Mouse (Mus musculus) thymus, postnatal 10 days (tissue): ENCODE data around the gene Myo1b.

ENCODE experiments used
- DNase-seq, 2 experiments: peaks; one replicate each; pipeline ENCODE4 v3.0.0; 2021; ENCODE audit warnings: low spot score in 2 of 2

The Myo1b gene

GRCm38 (mm10) chr1:51915576-51916156, at the start of gene Myo1b:
Myo1b (minus strand) TSS chr1:51916071.
- DNase-seq = peak in 1 of 2 experiments; percentile 28

GRCm38 (mm10) chr1:51964647-51965046, 48.8 kb upstream of the Myo1b start:
- DNase-seq = no peak

- no peak for DNase-seq
These were observed 31.2 kb upstream of the Myo1b start for GRCm38 (mm10) chr1:51947116-51947515.

GRCm38 (mm10) chr1:51944755-51945154, 28.9 kb upstream of the Myo1b start:
- peak in 1 of 2 experiments; percentile 22 for DNase-seq

GRCm38 (mm10) chr1:51938357-51938756, 22.5 kb upstream of the Myo1b start:
- DNase-seq = no peak

- DNase-seq = no peak
These were observed 19.1 kb upstream of the Myo1b start for GRCm38 (mm10) chr1:51935006-51935405.

GRCm38 (mm10) chr1:51934176-51934924, 18.5 kb upstream of the Myo1b start:
- DNase-seq = peak in 1 of 2 experiments; percentile 11

- DNase-seq = no peak
These were observed 17.0 kb upstream of the Myo1b start for GRCm38 (mm10) chr1:51932826-51933225.

- no peak for DNase-seq
These were observed 15.7 kb upstream of the Myo1b start for GRCm38 (mm10) chr1:51931561-51931960.

- no peak for DNase-seq
These were observed 14.7 kb upstream of the Myo1b start for GRCm38 (mm10) chr1:51930584-51930983.

GRCm38 (mm10) chr1:51929557-51929956, 13.7 kb upstream of the Myo1b start:
- DNase-seq = no peak

- no peak for DNase-seq
These were observed 6.9 kb upstream of the Myo1b start for GRCm38 (mm10) chr1:51922820-51923219.

GRCm38 (mm10) chr1:51916276-51916675, 405 bp upstream of the Myo1b start:
- no peak for DNase-seq

- DNase-seq = peak in 1 of 2 experiments; percentile 13
These were observed 758 bp downstream of the Myo1b start for GRCm38 (mm10) chr1:51915051-51915575.

- no peak for DNase-seq
These were observed 1.8 kb downstream of the Myo1b start for GRCm38 (mm10) chr1:51914095-51914494.

- no peak for DNase-seq
These were observed 2.6 kb downstream of the Myo1b start for GRCm38 (mm10) chr1:51913071-51913814.

GRCm38 (mm10) chr1:51911331-51911730, 4.5 kb downstream of the Myo1b start:
- no peak for DNase-seq

- DNase-seq = no peak
These were observed 6.7 kb downstream of the Myo1b start for GRCm38 (mm10) chr1:51909204-51909603.

- DNase-seq = no peak
These were observed 8.1 kb downstream of the Myo1b start for GRCm38 (mm10) chr1:51907821-51908220.

GRCm38 (mm10) chr1:51906206-51906906, 9.5 kb downstream of the Myo1b start:
- DNase-seq = no peak

GRCm38 (mm10) chr1:51905073-51905472, 10.8 kb downstream of the Myo1b start:
- no peak for DNase-seq

GRCm38 (mm10) chr1:51897160-51897572, 18.7 kb downstream of the Myo1b start:
- DNase-seq = no peak
